Mouse (Mus musculus) thymus, postnatal 25 days (tissue): ENCODE results near the gene R3hdm4.
A peak's percentile ranks its signal among the peaks of the same experiment; 100 is the strongest.
"Not testable (repeated sequence)": the region's sequence is repeated elsewhere in the genome, so short reads cannot be mapped to it uniquely, and the experiment has no call there.

Experiments used
- DNase-seq: peaks from one replicate; pipeline ENCODE4 v3.0.0; 2022

R3hdm4 gene

GRCm38 (mm10) chr10:79896814-79897213, 24.2 kb downstream of the R3hdm4 start:
- DNase-seq: no peak

GRCm38 (mm10) chr10:79896306-79896705, 24.7 kb downstream of the R3hdm4 start:
- no peak for DNase-seq

GRCm38 (mm10) chr10:79892451-79893118, 28.4 kb downstream of the R3hdm4 start:
- DNase-seq: peak; percentile 86

GRCm38 (mm10) chr10:79890670-79891069, 30.3 kb downstream of the R3hdm4 start, which contains the start of gene Cfd:
Gene Cfd, plus strand, starts transcription at chr10:79890853.
- DNase-seq: no peak

- DNase-seq: no peak
These were observed 31.6 kb downstream of the R3hdm4 start for GRCm38 (mm10) chr10:79889386-79889785.

- DNase-seq: no peak
These were observed 34.4 kb downstream of the R3hdm4 start for GRCm38 (mm10) chr10:79886611-79887010.

GRCm38 (mm10) chr10:79886054-79886453, 35.0 kb downstream of the R3hdm4 start, which contains the start of gene Elane:
Gene Elane, plus strand, starts transcription at chr10:79886247.
- no peak for DNase-seq

- not testable (repeated sequence) for DNase-seq
These were observed 36.1 kb downstream of the R3hdm4 start for GRCm38 (mm10) chr10:79884938-79885337.

- no peak for DNase-seq
These were observed 36.6 kb downstream of the R3hdm4 start for GRCm38 (mm10) chr10:79884446-79884845.

GRCm38 (mm10) chr10:79883297-79884084, 37.5 kb downstream of the R3hdm4 start:
- DNase-seq: peak; percentile 71

GRCm38 (mm10) chr10:79881981-79882380, 39.0 kb downstream of the R3hdm4 start:
- no peak for DNase-seq

- no peak for DNase-seq
These were observed 40.3 kb downstream of the R3hdm4 start for GRCm38 (mm10) chr10:79880721-79881120.

GRCm38 (mm10) chr10:79879527-79879926, 41.5 kb downstream of the R3hdm4 start:
- DNase-seq: no peak

- DNase-seq: no peak
These were observed 43.3 kb downstream of the R3hdm4 start for GRCm38 (mm10) chr10:79877757-79878156.

GRCm38 (mm10) chr10:79877174-79877573, 43.8 kb downstream of the R3hdm4 start:
- no peak for DNase-seq

GRCm38 (mm10) chr10:79874290-79874862, 46.6 kb downstream of the R3hdm4 start, which contains the start of the genes Prtn3 and Plppr3:
Gene Prtn3, plus strand, starts transcription at chr10:79874476.
Gene Plppr3, minus strand, starts transcription at chr10:79874634.
- DNase-seq: no peak

- no peak for DNase-seq
These were observed 47.2 kb downstream of the R3hdm4 start for GRCm38 (mm10) chr10:79873715-79874289.

- no peak for DNase-seq
These were observed 47.7 kb downstream of the R3hdm4 start for GRCm38 (mm10) chr10:79873313-79873712.

GRCm38 (mm10) chr10:79872862-79873261, 48.1 kb downstream of the R3hdm4 start:
- no peak for DNase-seq

GRCm38 (mm10) chr10:79871845-79872244, 49.2 kb downstream of the R3hdm4 start:
- no peak for DNase-seq

GRCm38 (mm10) chr10:79866601-79867000, 54.4 kb downstream of the R3hdm4 start:
- DNase-seq: no peak

- no peak for DNase-seq
These were observed 55.2 kb downstream of the R3hdm4 start for GRCm38 (mm10) chr10:79865801-79866295.

GRCm38 (mm10) chr10:79865189-79865601, 55.8 kb downstream of the R3hdm4 start:
- no peak for DNase-seq
